Mouse (Mus musculus): ENCODE results near the gene Slc51a. TPM values are rescaled to one million over a fixed set of nuclear protein-coding genes. Genes with fewer than 3 reads are reported as not detected.

Slc51a gene
- polyA plus RNA-seq (2021; fragmentation: Nextera tagmentation) = not detected in 2 replicates
- long read RNA-seq, experiment 1 = 0 reads
- long read RNA-seq, experiment 2 = 0 reads

GRCm38 (mm10) chr16:32487234-32488111, at the start of gene Slc51a:
Gene Slc51a (minus strand): TSS chr16:32487879.

GRCm38 (mm10) chr16:32495965-32496364, 8.3 kb upstream of the Slc51a start, which contains the start of gene Zdhhc19:
Gene Zdhhc19 (plus strand): TSS chr16:32496265.

GRCm38 (mm10) chr16:32430474-32431046, 57.1 kb downstream of the Slc51a start, which contains the start of gene Pcyt1a:
Gene Pcyt1a (plus strand): TSS chr16:32430921.

Other genes starting within 250 kb of the Slc51a start
- 4.2 and 5.7 TPM in 2 replicates for gene Fbxo45, start 240.7 kb downstream of the Slc51a start, polyA plus RNA-seq (2021; fragmentation: Nextera tagmentation)
- 15.4 and 15.9 TPM in 2 replicates for gene Wdr53, start 240.7 kb downstream of the Slc51a start, polyA plus RNA-seq (2021; fragmentation: Nextera tagmentation)
- gene Smco1, start 216.4 kb downstream of the Slc51a start, polyA plus RNA-seq (2021; fragmentation: Nextera tagmentation) = not detected in 2 replicates
- 21.3 and 29.2 TPM in 2 replicates for gene Rnf168, start 210.4 kb downstream of the Slc51a start, polyA plus RNA-seq (2021; fragmentation: Nextera tagmentation)
- 7.8 and 9.1 TPM in 2 replicates for gene Ubxn7, start 155.6 kb downstream of the Slc51a start, polyA plus RNA-seq (2021; fragmentation: Nextera tagmentation)
- not detected in 2 replicates for gene Tm4sf19, start 87.4 kb downstream of the Slc51a start, polyA plus RNA-seq (2021; fragmentation: Nextera tagmentation)
- 40.7 and 43.1 TPM in 2 replicates for gene Tctex1d2, start 68.2 kb downstream of the Slc51a start, polyA plus RNA-seq (2021; fragmentation: Nextera tagmentation)
- gene Pcyt1a, start 57.0 kb downstream of the Slc51a start, polyA plus RNA-seq (2021; fragmentation: Nextera tagmentation) = 13.5 and 14.5 TPM in 2 replicates
- gene Zdhhc19, start 8.4 kb upstream of the Slc51a start, polyA plus RNA-seq (2021; fragmentation: Nextera tagmentation) = not detected in 2 replicates
- 14.6 and 14.7 TPM in 2 replicates for gene Tfrc, start 121.0 kb upstream of the Slc51a start, polyA plus RNA-seq (2021; fragmentation: Nextera tagmentation)
- 9.0 and 20.1 TPM in 2 replicates for gene Tnk2, start 156.0 kb upstream of the Slc51a start, polyA plus RNA-seq (2021; fragmentation: Nextera tagmentation)
- not detected in 2 replicates for gene Muc4, start 248.0 kb upstream of the Slc51a start, polyA plus RNA-seq (2021; fragmentation: Nextera tagmentation)

Measured in left cerebral cortex, adult 6 months (tissue).